Mouse (Mus musculus) spleen, postnatal 14 days (tissue): ENCODE measurements around the gene Ntrk1.
A peak's percentile ranks its signal among the peaks of the same experiment; 100 is the strongest.

Experiments
- DNase-seq, 2 experiments: peaks; one replicate each; pipeline ENCODE4 v3.0.0; 2021 to 2022; ENCODE audit warnings: low spot score in 2 of 2

The Ntrk1 gene

GRCm38 (mm10) chr3:87753829-87754228 is 41.1 kb downstream of the Ntrk1 start:
- no peak for DNase-seq

GRCm38 (mm10) chr3:87752567-87752966 is 42.4 kb downstream of the Ntrk1 start:
- DNase-seq = no peak

- no peak for DNase-seq
These were observed 45.0 kb downstream of the Ntrk1 start for GRCm38 (mm10) chr3:87749977-87750376.

- peak in 1 of 2 experiments; percentile 25 for DNase-seq
These were observed 45.9 kb downstream of the Ntrk1 start for GRCm38 (mm10) chr3:87749036-87749435.

DNA sequence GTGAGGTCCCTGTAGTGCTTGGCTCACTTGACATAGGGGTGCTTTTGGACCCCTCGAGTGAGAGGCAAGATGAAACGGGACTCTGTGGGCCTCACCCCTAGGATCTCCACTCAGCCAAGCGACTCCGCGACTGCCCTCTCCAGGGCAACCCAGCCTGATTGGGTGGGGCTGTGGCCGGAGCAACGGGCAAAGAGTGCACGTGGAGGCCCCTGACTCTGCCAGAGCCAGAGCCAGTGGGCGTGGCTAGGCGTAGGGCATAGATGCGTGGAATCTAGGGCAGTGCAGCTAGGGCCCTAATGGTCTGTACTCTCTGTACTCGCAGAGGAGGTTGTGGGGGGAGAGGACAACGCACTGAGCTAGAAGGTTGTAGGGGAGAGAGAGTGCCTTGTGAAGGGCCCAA is 46.5 kb downstream of the Ntrk1 start, which contains the start of gene Lrrc71:
Gene Lrrc71, minus strand, starts transcription at position 195 of the 400 bp plus-strand sequence.
- no peak for DNase-seq

- no peak for DNase-seq
These were observed 49.8 kb downstream of the Ntrk1 start for GRCm38 (mm10) chr3:87745036-87745659.

GRCm38 (mm10) chr3:87743927-87744326 is 51.0 kb downstream of the Ntrk1 start:
- no peak for DNase-seq

DNA sequence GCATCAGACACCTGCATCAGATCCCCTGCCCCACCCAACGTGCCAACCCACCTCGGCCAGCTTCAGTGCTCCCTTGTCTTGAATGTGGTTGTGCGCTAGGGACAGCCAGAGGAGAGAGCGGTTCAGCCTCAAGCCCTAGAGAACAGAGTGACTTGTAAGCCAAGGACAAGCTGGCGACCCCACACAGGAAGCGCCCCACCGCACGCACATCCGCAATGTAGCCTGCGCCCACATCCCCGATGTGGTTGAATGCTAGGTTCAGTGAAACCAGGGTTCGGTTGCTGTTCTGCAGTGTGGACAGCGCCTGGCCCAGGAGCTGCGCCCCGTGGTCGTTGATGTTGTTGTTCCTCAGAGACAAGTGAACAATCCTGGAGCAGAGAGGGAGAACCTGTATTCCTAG is 52.2 kb downstream of the Ntrk1 start:
- peak in 1 of 2 experiments; percentile 21 for DNase-seq

GRCm38 (mm10) chr3:87742013-87742412 is 52.9 kb downstream of the Ntrk1 start:
- DNase-seq = no peak

DNA sequence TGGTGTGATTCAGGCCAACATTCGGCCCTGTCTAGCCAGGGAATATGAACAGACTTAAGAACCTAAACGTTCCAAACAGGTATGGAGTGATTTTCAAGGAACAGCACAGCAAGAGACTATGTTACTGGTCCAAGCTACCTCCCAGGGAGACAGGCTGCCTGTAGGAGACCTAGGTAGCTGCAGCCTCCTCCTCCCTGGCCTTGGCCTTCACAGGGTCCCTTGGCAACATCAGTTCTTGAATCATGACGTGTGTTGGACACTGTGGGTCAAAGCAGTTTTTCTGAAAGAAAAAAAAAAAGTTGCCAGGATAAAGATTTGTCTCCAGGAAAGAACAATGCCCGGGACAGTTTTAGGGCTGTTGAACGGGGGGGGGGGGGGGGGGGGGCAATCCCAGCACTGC is 56.1 kb downstream of the Ntrk1 start:
- DNase-seq = no peak

DNA sequence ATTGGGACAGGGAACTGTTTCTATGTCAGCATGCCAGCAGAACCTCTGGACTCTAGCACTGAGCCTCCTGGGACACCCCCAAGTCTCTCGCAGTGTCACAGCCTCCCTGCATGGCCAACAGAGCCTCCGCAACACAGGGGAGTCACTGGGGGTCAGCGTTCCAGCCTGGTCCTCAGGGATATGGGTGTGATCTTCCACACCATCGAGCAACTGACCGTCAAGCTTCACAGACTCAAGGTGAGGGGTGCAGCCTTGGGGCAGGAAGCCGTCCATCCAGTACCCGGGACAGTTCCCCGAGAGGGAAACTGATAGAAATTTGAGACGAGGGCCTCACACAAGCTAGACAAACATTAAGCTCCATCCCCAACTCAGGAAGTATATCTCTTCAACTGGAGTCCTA is 59.6 kb downstream of the Ntrk1 start:
- no peak for DNase-seq

DNA sequence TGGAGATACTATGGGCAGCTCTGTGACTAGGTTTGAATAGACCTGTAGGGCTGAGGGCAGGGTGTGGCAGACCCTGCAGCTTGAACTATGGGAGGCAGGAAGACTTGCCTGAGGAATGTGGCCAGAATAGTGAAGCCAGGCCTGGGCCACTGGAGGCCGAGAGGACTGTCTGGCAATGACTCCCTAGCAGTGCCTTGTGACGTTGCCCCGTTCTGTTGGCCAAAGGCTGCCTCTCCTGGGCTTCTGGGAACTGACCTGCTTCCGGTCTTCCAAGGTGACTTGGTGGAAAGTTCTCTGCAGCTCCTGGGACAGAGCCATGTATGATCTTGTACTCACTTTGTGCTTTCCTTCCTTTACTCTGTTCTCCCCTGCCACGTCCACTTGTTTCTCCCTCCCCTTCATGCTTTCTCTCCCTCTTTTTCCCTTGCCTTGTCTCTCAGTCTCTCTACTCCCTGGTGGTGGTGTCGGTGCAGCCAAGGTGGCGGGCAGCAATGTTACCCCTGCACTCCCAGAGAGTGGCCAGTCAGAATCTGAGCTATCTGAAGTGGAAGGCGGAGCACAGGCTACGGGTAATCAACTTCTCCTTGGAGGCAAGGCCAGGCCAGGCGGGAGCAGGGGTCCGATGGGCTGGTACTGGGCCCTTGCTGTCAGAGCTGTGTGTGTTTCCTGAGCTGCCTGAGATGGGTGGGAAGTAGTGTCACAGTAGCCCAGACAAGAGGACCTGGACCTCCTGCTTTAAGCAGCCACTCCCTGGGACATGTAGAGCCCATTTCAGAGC is 60.8 kb downstream of the Ntrk1 start:
- no peak for DNase-seq

GRCm38 (mm10) chr3:87733098-87733497 is 61.9 kb downstream of the Ntrk1 start:
- DNase-seq = no peak

DNA sequence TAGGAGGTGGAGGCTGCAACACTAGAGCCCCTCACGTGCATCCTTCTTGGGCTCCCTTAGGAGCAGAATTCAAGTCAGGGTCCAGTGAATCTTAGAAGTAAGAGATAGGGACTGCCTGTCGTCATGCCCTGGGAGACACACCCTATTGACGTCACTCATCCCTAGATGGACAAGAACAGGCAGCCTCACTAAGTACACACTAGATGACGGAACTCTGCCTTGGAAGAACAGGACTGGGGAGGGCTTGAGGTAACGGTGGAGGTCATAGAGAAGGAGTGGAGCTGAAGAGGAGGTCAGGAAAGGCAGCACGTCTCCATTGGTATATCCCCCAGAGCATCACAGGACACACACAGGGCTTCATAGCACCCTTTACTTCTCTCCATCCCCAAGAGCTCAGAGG is 66.3 kb downstream of the Ntrk1 start:
- DNase-seq = no peak
